Mouse (Mus musculus) liver, embryonic 11.5 days (tissue): Measurements from ENCODE around the gene Gm21312. TPM values are rescaled to one million over a fixed set of nuclear protein-coding genes. Genes with fewer than 3 reads are reported as not detected.

Experiments
- ATAC-seq: fragments of 200-750 bp; cut with Nextera tagmentation; replicated peaks from 2 replicates; pipeline ENCODE4 v1.8.0; 2017; ENCODE audit warnings: moderate number of reproducible peaks, mild to moderate bottlenecking, moderate TSS enrichment, moderate library complexity; ENCODE audit not compliant: low FRiP score
- DNase-seq: peaks from one replicate; pipeline ENCODE4 v3.0.0-alpha.2; 2017; ENCODE audit warnings: low spot score
- H3K27ac ChIP-seq: fragments of 300-500 bp; sonication (generic); 2 replicates; pipeline ENCODE4 v1.5.1; 2014; ENCODE audit warnings: mild to moderate bottlenecking, low read depth, low read length, control low read depth
- H3K27me3 ChIP-seq: fragments of 300-500 bp; sonication (generic); replicated peaks from 2 replicates; pipeline ENCODE4 v1.6.1; 2014; ENCODE audit warnings: low read length, mixed read lengths; ENCODE audit not compliant: control insufficient read depth, insufficient read depth
- H3K36me3 ChIP-seq: fragments of 300-500 bp; sonication (generic); 2 replicates; pipeline ENCODE4 v1.6.1; 2014; ENCODE audit warnings: mild to moderate bottlenecking, low read length, moderate library complexity, mixed read lengths; ENCODE audit not compliant: control insufficient read depth, insufficient read depth
- H3K4me1 ChIP-seq: fragments of 300-500 bp; sonication (generic); replicated peaks from 2 replicates; pipeline ENCODE4 v1.6.1; 2014; ENCODE audit warnings: low read length, mixed read lengths; ENCODE audit not compliant: control insufficient read depth, insufficient read depth
- H3K4me2 ChIP-seq: fragments of 300-500 bp; sonication (generic); 2 replicates; pipeline ENCODE4 v1.6.1; 2014; ENCODE audit warnings: mild to moderate bottlenecking, control low read depth, moderate library complexity
- H3K4me3 ChIP-seq: fragments of 300-500 bp; sonication (generic); 2 replicates; pipeline ENCODE4 v1.5.1; 2014; ENCODE audit warnings: low read depth, low read length, control low read depth
- H3K9ac ChIP-seq: fragments of 300-500 bp; sonication (generic); 2 replicates; pipeline ENCODE4 v1.6.1; 2014; ENCODE audit warnings: low read depth, low read length, control low read depth
- H3K9me3 ChIP-seq: fragments of 300-500 bp; sonication (generic); 2 replicates; pipeline ENCODE4 v1.6.1; 2016; ENCODE audit warnings: low read length, inconsistent platforms, mixed read lengths; ENCODE audit not compliant: control insufficient read depth
- WGBS: fragments of 180-500 bp; shearing (Covaris S2); extraction: QIAGEN DNeasy Blood & Tissue Kit; methylation state at CpG from one replicate; pipeline ENCODE4 v1.1.7; 2014; 5-methylcytosine and 5-hydroxymethylcytosine counted together
- polyA plus RNA-seq: library from polyadenylated mRNA; unstranded; fragments of >200 nt; fragmentation: Nextera tagmentation; extraction: Ambion mirVana; gene quantifications from 2 replicates; pipeline ENCODE4 v1.2.1, GENCODE M21; 2014

The Gm21312 gene
- polyA plus RNA-seq, 1 experiment from 2014 or later = not detected

GRCm38 (mm10) chr10:104214527-104214926, 37.7 kb downstream of the Gm21312 start:
- Histone ChIP-seq H3K4me2 (no peak overlapping the region), H3K36me3 (no peaks in the 10 kb centered on the region), H3K27me3 (no peaks in the 10 kb centered on the region), H3K27ac (no peak overlapping the region), H3K9me3 (no peaks in the 10 kb centered on the region), H3K4me1 (no peaks in the 10 kb centered on the region), H3K9ac (no peak overlapping the region), H3K4me3 (no peak overlapping the region)
- 89% methylated on average over 5 of the region's 5 CpGs for WGBS
- no peak for ATAC-seq
- no peak for DNase-seq

- no peak overlapping the region for H3K9ac ChIP-seq
- H3K4me2 ChIP-seq = no peak overlapping the region
- H3K27me3 ChIP-seq = no peaks in the 10 kb centered on the region
- ATAC-seq = no peak
- no peak overlapping the region; the same call in 1 of the 2 replicates for H3K27ac ChIP-seq
- 75% methylated on average over 6 of the region's 6 CpGs for WGBS
- H3K4me3 ChIP-seq = no peak overlapping the region
- H3K4me1 ChIP-seq = no peaks in the 10 kb centered on the region
- no peaks in the 10 kb centered on the region for H3K9me3 ChIP-seq
- no peak for DNase-seq
- H3K36me3 ChIP-seq = no peaks in the 10 kb centered on the region
Observed at GRCm38 (mm10) chr10:104220303-104221021, 43.6 kb downstream of the Gm21312 start.

Other genes with a start within 250 kb of the Gm21312 start
- gene Gm21293, start 34.0 kb upstream of the Gm21312 start, polyA plus RNA-seq = not detected in 2 replicates
- not detected in 2 replicates for gene Gm6763, start 25.5 kb upstream of the Gm21312 start, polyA plus RNA-seq
- gene Gm8764, start 17.0 kb upstream of the Gm21312 start, polyA plus RNA-seq = not detected in 2 replicates
- not detected in 2 replicates for gene Gm21304, start 8.5 kb upstream of the Gm21312 start, polyA plus RNA-seq
- not detected in 2 replicates for gene Gm20765, start 8.5 kb downstream of the Gm21312 start, polyA plus RNA-seq
- gene Gm4340, start 17.0 kb downstream of the Gm21312 start, polyA plus RNA-seq = not detected in 2 replicates